Mouse (Mus musculus): ENCODE results near the gene Vwde. TPM values are rescaled to one million over a fixed set of nuclear protein-coding genes. Genes with fewer than 3 reads are reported as not detected.

Gene Vwde
- polyA plus RNA-seq, 1 experiment from 2014 or later, result not detected

DNA sequence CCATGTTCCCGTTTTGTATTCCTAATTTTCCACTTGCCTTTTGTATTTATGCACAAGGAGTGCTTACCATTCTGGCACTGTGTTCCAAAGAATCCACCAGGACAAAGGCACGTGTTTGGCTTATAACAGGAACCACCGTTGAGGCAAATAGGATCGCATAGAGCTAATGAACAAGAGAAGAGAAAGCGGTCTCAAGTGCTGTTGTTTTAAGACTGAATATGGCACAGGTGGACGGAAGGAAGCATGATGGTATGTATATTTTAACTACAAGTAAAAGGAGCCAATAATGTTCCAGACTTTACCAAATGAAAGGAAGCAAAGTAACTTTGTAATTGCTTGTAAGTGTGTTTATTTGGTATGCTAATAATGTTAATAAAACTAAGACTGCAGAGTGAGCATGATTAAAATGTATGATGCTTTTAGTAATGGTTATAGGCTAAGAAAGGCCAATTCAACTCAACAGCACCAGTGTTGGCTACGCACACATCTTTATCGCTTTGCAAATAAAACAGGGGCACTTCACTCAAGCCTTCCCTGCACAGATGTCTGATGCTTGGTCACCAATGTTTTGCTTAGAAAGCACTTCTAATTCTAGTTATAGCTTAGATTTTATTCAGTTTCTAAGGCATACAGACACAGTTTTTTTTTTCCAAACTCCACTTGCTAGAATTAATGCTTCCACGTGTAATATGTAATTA is 58.4 kb downstream of the Vwde start:
- H3K9me3 ChIP-seq (ENCODE audit: control insufficient read depth, low read depth, low read length), result no peaks in the 10 kb centered on the region

DNA sequence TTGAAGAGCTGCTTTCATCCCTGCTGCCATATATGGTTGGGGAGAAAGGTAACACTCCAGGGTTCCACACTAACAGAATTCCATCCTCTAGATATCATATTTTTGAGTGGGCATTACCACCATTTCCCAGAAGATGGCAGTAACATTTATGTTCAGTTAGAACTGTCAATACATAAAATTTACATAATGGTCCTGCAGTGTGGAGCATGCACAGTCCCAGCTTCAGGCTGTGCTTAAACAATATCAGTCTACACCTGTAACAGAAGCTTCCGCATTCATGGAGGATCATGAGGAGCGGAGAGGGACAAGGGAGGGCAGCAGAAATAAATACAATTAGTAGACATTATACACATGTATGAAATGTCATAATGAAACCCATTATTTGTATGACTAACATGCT is 65.3 kb downstream of the Vwde start:
- H3K27ac ChIP-seq (ENCODE audit: low read length), result no peak overlapping the region
- H3K4me2 ChIP-seq (replicated peaks; ENCODE audit: low read depth, low read length), result no peak overlapping the region
- H3K4me1 ChIP-seq (ENCODE audit: control insufficient read depth, insufficient read depth, low read length), result no peaks in the 10 kb centered on the region
- H3K9ac ChIP-seq (replicated peaks; ENCODE audit: low read depth, low read length), result no peak overlapping the region
- no peaks in the 10 kb centered on the region for H3K9me3 ChIP-seq (ENCODE audit: control insufficient read depth, low read depth, low read length)
- H3K27me3 ChIP-seq (ENCODE audit: control insufficient read depth, insufficient read depth, low read length), result no peaks in the 10 kb centered on the region
- H3K36me3 ChIP-seq (ENCODE audit: control insufficient read depth, insufficient read depth, low read length), result no peaks in the 10 kb centered on the region
- no peak for ATAC-seq (ENCODE audit: insufficient number of reproducible peaks, insufficient read depth, low FRiP score, low read depth)
- 87% methylated on average over 2 of the region's 2 CpGs for WGBS
- no peak overlapping the region for H3K4me3 ChIP-seq (ENCODE audit: low read depth, low read length)

More for the DNA sequence above, 58.4 kb downstream of the Vwde start:
- Histone ChIP-seq H3K27ac (ENCODE audit: low read length) (no peak overlapping the region), H3K4me1 (ENCODE audit: control insufficient read depth, insufficient read depth, low read length) (no peaks in the 10 kb centered on the region), H3K4me3 (ENCODE audit: low read depth, low read length) (no peak overlapping the region), H3K4me2 (replicated peaks; ENCODE audit: low read depth, low read length) (no peak overlapping the region), H3K36me3 (ENCODE audit: control insufficient read depth, insufficient read depth, low read length) (no peaks in the 10 kb centered on the region), H3K9ac (replicated peaks; ENCODE audit: low read depth, low read length) (no peak overlapping the region), H3K27me3 (ENCODE audit: control insufficient read depth, insufficient read depth, low read length) (no peaks in the 10 kb centered on the region)
- 73% methylated on average over 9 of the region's 9 CpGs for WGBS
- no peak for ATAC-seq (ENCODE audit: insufficient number of reproducible peaks, insufficient read depth, low FRiP score, low read depth)

DNA sequence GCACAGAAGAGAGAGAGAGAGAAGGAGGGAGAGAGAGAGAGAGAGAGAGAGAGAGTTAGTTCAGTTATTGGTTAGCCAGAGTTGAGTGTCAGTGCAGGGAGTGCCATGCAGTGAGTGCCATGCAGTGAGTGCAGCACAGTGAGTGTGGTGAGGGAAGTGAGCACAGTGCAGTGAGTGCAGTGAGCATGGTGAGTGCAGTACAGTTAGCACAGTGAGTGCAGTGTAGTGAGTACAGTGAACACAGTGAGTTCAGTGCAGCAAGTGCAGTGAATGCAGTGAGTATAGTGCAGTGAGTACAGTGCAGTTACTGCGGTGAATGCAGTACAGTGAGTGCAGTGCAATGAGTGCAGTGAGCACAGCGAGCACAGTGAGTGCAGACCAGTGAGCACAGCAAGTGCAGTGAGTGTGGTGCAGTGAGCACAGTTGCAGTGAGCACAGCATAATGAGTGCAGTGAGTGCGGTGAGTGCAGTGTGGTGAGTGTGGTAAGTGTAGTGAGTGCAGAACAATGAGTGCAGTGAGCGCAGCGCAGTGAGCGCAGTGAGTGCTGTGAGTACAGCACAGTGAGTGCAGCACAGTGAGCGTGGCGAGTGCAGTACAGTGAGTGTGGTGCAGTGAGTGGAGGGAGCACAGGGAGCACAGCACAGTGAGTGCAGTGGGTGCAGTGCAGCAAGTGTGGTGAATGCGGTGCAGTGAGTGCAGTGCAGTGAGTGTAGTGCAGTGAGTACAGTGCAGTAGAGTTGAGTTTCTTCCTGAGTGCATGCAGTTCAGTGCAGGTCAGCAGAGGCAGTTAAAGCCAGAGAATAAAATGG is 70.7 kb downstream of the Vwde start:
- Histone ChIP-seq H3K27me3 (ENCODE audit: control insufficient read depth, insufficient read depth, low read length) (no peaks in the 10 kb centered on the region), H3K27ac (ENCODE audit: low read length) (no peak overlapping the region), H3K4me3 (ENCODE audit: low read depth, low read length) (no peak overlapping the region), H3K4me1 (ENCODE audit: control insufficient read depth, insufficient read depth, low read length) (no peaks in the 10 kb centered on the region), H3K36me3 (ENCODE audit: control insufficient read depth, insufficient read depth, low read length) (no peaks in the 10 kb centered on the region), H3K4me2 (replicated peaks; ENCODE audit: low read depth, low read length) (no peak overlapping the region), H3K9me3 (ENCODE audit: control insufficient read depth, low read depth, low read length) (no peaks in the 10 kb centered on the region), H3K9ac (replicated peaks; ENCODE audit: low read depth, low read length) (no peak overlapping the region)
- 95% methylated on average over 9 of the region's 9 CpGs for WGBS
- ATAC-seq (ENCODE audit: insufficient number of reproducible peaks, insufficient read depth, low FRiP score, low read depth), result no peak

GRCm38 (mm10) chr6:13152062-13152640 is 72.6 kb downstream of the Vwde start:
- Histone ChIP-seq H3K9ac (replicated peaks; ENCODE audit: low read depth, low read length) (no peak overlapping the region), H3K4me3 (ENCODE audit: low read depth, low read length) (no peak overlapping the region), H3K27ac (ENCODE audit: low read length) (no peak overlapping the region), H3K27me3 (ENCODE audit: control insufficient read depth, insufficient read depth, low read length) (no peaks in the 10 kb centered on the region), H3K4me1 (ENCODE audit: control insufficient read depth, insufficient read depth, low read length) (no peaks in the 10 kb centered on the region), H3K9me3 (ENCODE audit: control insufficient read depth, low read depth, low read length) (no peaks in the 10 kb centered on the region), H3K36me3 (ENCODE audit: control insufficient read depth, insufficient read depth, low read length) (no peaks in the 10 kb centered on the region), H3K4me2 (replicated peaks; ENCODE audit: low read depth, low read length) (no peak overlapping the region)
- 86% methylated on average over 1 of the region's 1 CpGs for WGBS
- no peak for ATAC-seq (ENCODE audit: insufficient number of reproducible peaks, insufficient read depth, low FRiP score, low read depth)

DNA sequence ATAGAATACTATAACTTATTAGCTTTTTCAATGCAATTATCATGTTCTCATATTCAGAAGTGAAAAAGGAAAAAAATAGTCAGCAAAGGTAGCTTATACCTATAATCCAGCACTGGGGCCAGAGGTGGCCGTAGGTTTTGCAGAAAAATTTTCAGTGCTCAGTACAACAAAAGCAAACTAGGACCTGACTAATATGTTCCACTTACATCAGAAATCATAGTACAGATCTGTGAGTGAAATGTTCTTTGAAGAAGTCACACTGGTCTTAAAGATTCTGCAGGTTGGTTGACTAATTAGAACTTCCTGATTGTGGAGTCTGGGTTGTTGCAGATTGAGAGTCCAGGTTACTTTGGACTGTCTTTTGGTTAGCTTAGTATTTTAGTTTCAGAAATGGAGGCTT is 87.5 kb downstream of the Vwde start:
- Histone ChIP-seq H3K9ac (replicated peaks; ENCODE audit: low read depth, low read length) (no peak overlapping the region), H3K4me2 (replicated peaks; ENCODE audit: low read depth, low read length) (no peak overlapping the region), H3K36me3 (ENCODE audit: control insufficient read depth, insufficient read depth, low read length) (no peaks in the 10 kb centered on the region), H3K9me3 (ENCODE audit: control insufficient read depth, low read depth, low read length) (no peaks in the 10 kb centered on the region), H3K27ac (ENCODE audit: low read length) (no peak overlapping the region), H3K4me3 (ENCODE audit: low read depth, low read length) (no peak overlapping the region), H3K27me3 (ENCODE audit: control insufficient read depth, insufficient read depth, low read length) (no peaks in the 10 kb centered on the region), H3K4me1 (ENCODE audit: control insufficient read depth, insufficient read depth, low read length) (no peaks in the 10 kb centered on the region)
- no peak for ATAC-seq (ENCODE audit: insufficient number of reproducible peaks, insufficient read depth, low FRiP score, low read depth)
- WGBS, result 77% methylated on average over 1 of the region's 1 CpGs

GRCm38 (mm10) chr6:13108662-13109061 is 116.1 kb downstream of the Vwde start:
- Histone ChIP-seq H3K36me3 (ENCODE audit: control insufficient read depth, insufficient read depth, low read length) (no peaks in the 10 kb centered on the region), H3K4me2 (replicated peaks; ENCODE audit: low read depth, low read length) (no peak overlapping the region), H3K4me1 (ENCODE audit: control insufficient read depth, insufficient read depth, low read length) (no peaks in the 10 kb centered on the region), H3K27me3 (ENCODE audit: control insufficient read depth, insufficient read depth, low read length) (no peaks in the 10 kb centered on the region), H3K4me3 (ENCODE audit: low read depth, low read length) (no peak overlapping the region), H3K27ac (ENCODE audit: low read length) (no peak overlapping the region), H3K9me3 (ENCODE audit: control insufficient read depth, low read depth, low read length) (no peaks in the 10 kb centered on the region), H3K9ac (replicated peaks; ENCODE audit: low read depth, low read length) (no peak overlapping the region)
- 75% methylated on average over 1 of the region's 1 CpGs for WGBS
- no peak for ATAC-seq (ENCODE audit: insufficient number of reproducible peaks, insufficient read depth, low FRiP score, low read depth)

Other genes starting within 250 kb of the Vwde start
- gene Tmem106b, start 155.2 kb downstream of the Vwde start, polyA plus RNA-seq (2014; fragmentation: Nextera tagmentation; extraction: Ambion mirVana), result 46.1 and 48.9 TPM in 2 replicates

Data from stomach, embryonic 14.5 days (tissue).